Mouse (Mus musculus): ENCODE measurements around the gene Mybpc3. TPM values are rescaled to one million over a fixed set of nuclear protein-coding genes. Genes with fewer than 3 reads are reported as not detected.

The Mybpc3 gene
- polyA plus RNA-seq, 1 experiment, result 0.30 TPM

GRCm38 (mm10) chr2:91160591-91160990, 42.6 kb downstream of the Mybpc3 start:
- DNase-seq (ENCODE audit: extremely low spot score in 1 of 2, low spot score in 1 of 2), result no peak

GRCm38 (mm10) chr2:91162952-91163351, 45.0 kb downstream of the Mybpc3 start:
- DNase-seq (ENCODE audit: extremely low spot score in 1 of 2, low spot score in 1 of 2), result no peak

GRCm38 (mm10) chr2:91163532-91163931, 45.6 kb downstream of the Mybpc3 start:
- DNase-seq (ENCODE audit: extremely low spot score in 1 of 2, low spot score in 1 of 2), result no peak

- DNase-seq (ENCODE audit: extremely low spot score in 1 of 2, low spot score in 1 of 2), result peak in 1 of 2 experiments; percentile 15
Observed at GRCm38 (mm10) chr2:91164991-91165390, 47.0 kb downstream of the Mybpc3 start.

- no peak for DNase-seq (ENCODE audit: extremely low spot score in 1 of 2, low spot score in 1 of 2)
Observed at GRCm38 (mm10) chr2:91167629-91168028, 49.7 kb downstream of the Mybpc3 start.

- DNase-seq (ENCODE audit: extremely low spot score in 1 of 2, low spot score in 1 of 2), result no peak
Observed at GRCm38 (mm10) chr2:91169587-91170322, 51.8 kb downstream of the Mybpc3 start.

- DNase-seq (ENCODE audit: extremely low spot score in 1 of 2, low spot score in 1 of 2), result no peak
Observed at GRCm38 (mm10) chr2:91175490-91175889, 57.5 kb downstream of the Mybpc3 start.

- no peak for DNase-seq (ENCODE audit: extremely low spot score in 1 of 2, low spot score in 1 of 2)
Observed at GRCm38 (mm10) chr2:91176234-91176633, 58.3 kb downstream of the Mybpc3 start.

- DNase-seq (ENCODE audit: extremely low spot score in 1 of 2, low spot score in 1 of 2), result no peak
Observed at GRCm38 (mm10) chr2:91179825-91180224, 61.9 kb downstream of the Mybpc3 start.

DNA sequence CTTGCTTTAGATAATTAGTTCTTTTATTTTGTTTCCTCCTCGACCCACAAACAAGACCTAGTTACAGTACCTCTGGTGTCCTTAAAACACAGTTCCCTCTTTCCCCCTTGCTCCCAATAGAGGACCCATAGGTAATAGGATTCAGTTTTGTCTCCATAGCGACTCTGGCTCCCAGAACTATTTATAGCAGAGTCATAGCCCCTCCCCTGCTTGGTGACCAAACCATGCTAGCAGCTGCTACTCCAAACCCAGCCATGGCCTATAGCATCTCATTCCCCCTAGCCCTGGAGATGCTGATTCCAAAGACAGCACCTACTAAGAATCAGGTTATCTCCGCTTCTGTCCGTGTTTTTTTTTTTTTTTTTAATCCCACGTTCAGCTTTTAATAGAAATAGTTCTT, 62.8 kb downstream of the Mybpc3 start:
- DNase-seq (ENCODE audit: extremely low spot score in 1 of 2, low spot score in 1 of 2), result no peak

DNA sequence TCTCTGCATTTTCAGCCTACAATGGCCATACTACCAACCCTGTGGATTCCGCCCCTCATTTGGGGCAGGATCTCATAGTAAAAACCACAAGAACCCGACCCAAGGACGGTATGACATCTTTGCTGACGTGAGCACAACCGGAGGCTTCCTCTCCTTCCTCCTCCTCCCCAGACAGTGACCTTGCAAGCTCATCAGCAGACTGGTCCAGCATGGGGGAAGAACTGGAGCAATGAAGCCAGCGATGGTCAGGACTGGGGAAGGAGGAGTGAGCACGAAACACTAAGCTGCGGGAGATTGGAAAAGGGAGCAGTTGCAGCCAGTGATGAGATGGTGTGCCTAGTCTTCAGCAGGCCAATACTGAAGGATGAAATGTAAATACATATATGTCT, 64.1 kb downstream of the Mybpc3 start:
- DNase-seq (ENCODE audit: extremely low spot score in 1 of 2, low spot score in 1 of 2), result peak in 1 of 2 experiments; percentile 50

DNA sequence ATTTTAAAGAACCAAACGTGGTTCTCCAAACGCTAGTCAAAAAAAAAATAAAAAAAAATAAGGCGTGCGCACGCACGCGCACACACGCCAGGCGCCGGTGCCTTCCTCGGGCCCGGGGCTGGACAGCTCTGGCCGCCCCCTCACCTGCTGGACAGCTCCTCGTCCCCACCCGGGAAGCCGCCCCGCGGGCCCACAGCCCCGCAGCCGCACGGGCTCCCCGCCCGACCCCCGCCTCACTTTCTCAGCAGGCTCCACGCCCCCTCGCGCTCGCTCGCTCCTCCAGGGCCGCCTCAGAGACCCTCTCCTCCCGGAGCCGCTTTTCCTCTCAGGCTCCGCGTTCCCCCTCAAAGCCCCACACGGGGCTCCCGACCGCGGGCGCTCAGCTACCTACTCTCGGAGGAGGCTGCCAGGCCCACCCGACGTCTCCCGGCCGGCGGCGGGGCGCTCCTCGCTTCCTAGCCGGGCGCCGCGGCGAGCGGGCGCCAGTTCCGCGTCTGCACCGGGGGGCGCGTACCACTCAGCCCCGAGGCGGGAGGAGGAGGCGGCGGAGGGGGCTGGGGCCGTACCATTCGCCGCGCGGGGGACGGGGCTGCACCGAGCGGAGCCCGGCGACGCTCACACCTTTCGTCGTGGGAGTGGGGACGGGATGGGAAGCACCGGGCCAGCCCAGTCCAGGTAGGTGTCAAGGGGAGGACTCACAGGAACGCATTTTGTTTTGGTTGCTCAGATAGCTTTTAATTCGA, 64.6 kb downstream of the Mybpc3 start:
- peak; percentile 63 to 90 for DNase-seq (ENCODE audit: extremely low spot score in 1 of 2, low spot score in 1 of 2)

DNA sequence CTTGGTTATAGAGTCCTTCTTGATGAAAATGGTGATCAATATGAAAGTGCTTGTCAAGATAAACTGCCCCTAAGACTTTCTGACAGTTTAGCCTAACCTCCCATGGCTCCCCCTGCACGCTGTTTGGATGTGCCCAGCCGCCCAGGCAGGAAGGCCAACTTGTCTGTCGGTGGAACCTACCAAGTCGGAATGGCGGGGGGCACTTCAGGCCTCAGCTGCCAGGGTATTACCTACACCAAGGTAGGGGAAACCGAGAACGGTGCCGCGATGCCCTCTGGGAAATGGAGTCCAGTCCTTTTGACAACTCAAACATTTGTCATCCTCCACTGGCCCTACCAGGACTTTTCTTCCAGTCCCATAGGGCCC, 65.2 kb downstream of the Mybpc3 start:
- DNase-seq (ENCODE audit: extremely low spot score in 1 of 2, low spot score in 1 of 2), result peak; percentile 96 to 99

DNA sequence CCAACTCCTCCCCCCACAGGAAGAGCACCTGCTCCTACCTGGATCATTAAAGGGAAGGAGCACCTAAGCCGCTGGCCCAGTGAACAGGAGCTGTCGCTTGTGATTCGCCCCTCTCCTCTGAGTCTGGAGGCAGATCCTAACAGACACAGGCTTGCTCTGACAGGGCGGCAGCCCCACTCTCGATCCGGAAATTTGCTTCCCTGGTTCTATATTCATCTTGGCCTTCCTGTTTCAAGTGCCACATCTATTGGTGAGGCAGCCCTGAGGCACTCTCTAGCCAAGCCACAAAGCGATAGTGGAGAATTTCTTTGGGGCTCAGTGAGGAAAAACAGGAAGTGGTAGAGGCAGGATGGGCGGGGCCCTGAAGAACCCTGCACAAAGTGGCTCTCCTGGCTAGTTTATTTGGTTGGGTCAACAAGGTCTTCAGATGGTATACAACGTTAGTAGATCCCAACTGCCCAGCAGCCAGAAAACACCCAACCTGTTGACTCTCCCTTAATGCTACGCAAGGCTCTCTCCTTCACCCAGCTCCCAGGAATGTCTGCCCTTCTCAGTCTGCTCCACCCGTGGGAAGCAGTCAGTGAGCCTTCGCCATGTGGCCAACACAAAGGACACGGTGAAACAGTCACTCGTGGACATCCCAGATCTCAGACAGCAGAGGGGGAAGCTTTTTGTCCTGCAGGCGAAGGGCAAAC, 65.9 kb downstream of the Mybpc3 start, which contains the start of gene Madd:
Gene Madd (minus strand): TSS at position 127 of the 695 bp plus-strand sequence.
- no peak for DNase-seq (ENCODE audit: extremely low spot score in 1 of 2, low spot score in 1 of 2)

Other genes with a start within 250 kb of the Mybpc3 start
- 443 and 446 TPM in 2 replicates for gene C1qtnf4, start 232.3 kb upstream of the Mybpc3 start, polyA plus RNA-seq (2012; rRNA removed)
- 24.5 and 28.2 TPM in 2 replicates for gene Kbtbd4, start 213.4 kb upstream of the Mybpc3 start, polyA plus RNA-seq (2012; rRNA removed)
- gene Ndufs3, start 213.3 kb upstream of the Mybpc3 start, polyA plus RNA-seq (2012; rRNA removed), result 216 and 222 TPM in 2 replicates
- gene Celf1, start 177.8 kb upstream of the Mybpc3 start, polyA plus RNA-seq (2012; rRNA removed), result 107 and 127 TPM in 2 replicates
- gene Rapsn, start 82.5 kb upstream of the Mybpc3 start, polyA plus RNA-seq (2012; rRNA removed), result 1.1 and 1.7 TPM in 2 replicates
- 183 and 195 TPM in 2 replicates for gene Psmc3, start 64.1 kb upstream of the Mybpc3 start, polyA plus RNA-seq (2012; rRNA removed)
- gene Slc39a13, start 47.7 kb upstream of the Mybpc3 start, polyA plus RNA-seq (2012; rRNA removed), result 53.8 and 54.3 TPM in 2 replicates
- gene Spi1, start 35.8 kb upstream of the Mybpc3 start, polyA plus RNA-seq (2012; rRNA removed), result 9.7 and 12.0 TPM in 2 replicates
- gene Madd, start 65.7 kb downstream of the Mybpc3 start, polyA plus RNA-seq (2012; rRNA removed), result 142 and 155 TPM in 2 replicates
- gene Nr1h3, start 84.7 kb downstream of the Mybpc3 start, polyA plus RNA-seq (2012; rRNA removed), result 7.4 and 8.8 TPM in 2 replicates
- gene Acp2, start 84.7 kb downstream of the Mybpc3 start, polyA plus RNA-seq (2012; rRNA removed), result 30.4 and 35.6 TPM in 2 replicates
- gene Ddb2, start 118.8 kb downstream of the Mybpc3 start, polyA plus RNA-seq (2012; rRNA removed), result 37.8 and 39.2 TPM in 2 replicates
- gene Pacsin3, start 137.8 kb downstream of the Mybpc3 start, polyA plus RNA-seq (2012; rRNA removed), result 70.8 and 81.0 TPM in 2 replicates
- 39.1 and 42.0 TPM in 2 replicates for gene Arfgap2, start 146.8 kb downstream of the Mybpc3 start, polyA plus RNA-seq (2012; rRNA removed)